8 mouse cellular contexts compared by ENCODE assay signal in genomic region chr13:9764646-9765536, GRCm38 (mm10). TPM values are rescaled to one million over a fixed set of nuclear protein-coding genes. Genes with fewer than 3 reads are reported as not detected.
DNase-seq lines count a peak whose midpoint lies in the region; ATAC-seq and TF ChIP-seq lines count a peak whose summit lies in the region.

Zmynd11 (minus strand) TSS chr13:9765330.

- H3K4me1 ChIP-seq in embryonic facial prominence, embryonic 15.5 days = peaks cover 29% of the 10 kb centered on the region
- H3K4me1 ChIP-seq in heart, embryonic 11.5 days (ENCODE audit: control insufficient read depth, insufficient read depth, low read length) = peaks cover 25% of the 10 kb centered on the region
- peaks cover 44% of the 10 kb centered on the region for H3K4me1 ChIP-seq in kidney, embryonic 15.5 days
- H3K4me1 ChIP-seq in liver, embryonic 12.5 days = peaks cover 44% of the 10 kb centered on the region

- H3K36me3 ChIP-seq in embryonic facial prominence, embryonic 15.5 days = no peaks in the 10 kb centered on the region
- H3K36me3 ChIP-seq in heart, embryonic 11.5 days (ENCODE audit: control insufficient read depth, insufficient read depth, low read length) = no peaks in the 10 kb centered on the region
- H3K36me3 ChIP-seq in kidney, embryonic 15.5 days = no peaks in the 10 kb centered on the region
- H3K36me3 ChIP-seq in liver, embryonic 12.5 days = no peaks in the 10 kb centered on the region
- H3K36me3 ChIP-seq in myocyte (ENCODE audit: control insufficient read depth, insufficient read depth) = no peaks in the 10 kb centered on the region

- peak within 1 kb of the TSS; percentile 99 for H3K27ac ChIP-seq in embryonic facial prominence, embryonic 15.5 days (replicated peaks)
- peak within 1 kb of the TSS; percentile 100 for H3K27ac ChIP-seq in heart, embryonic 11.5 days (ENCODE audit: low read depth, low read length)
- H3K27ac ChIP-seq in kidney, embryonic 15.5 days = peak within 1 kb of the TSS; percentile 98
- peak within 1 kb of the TSS; percentile 91 for H3K27ac ChIP-seq in liver, embryonic 12.5 days

- peak; percentile 74 for ATAC-seq in embryonic facial prominence, embryonic 15.5 days (ENCODE audit: insufficient number of reproducible peaks, low FRiP score, low TSS enrichment, low read depth)
- ATAC-seq in heart, embryonic 11.5 days (replicated peaks; ENCODE audit: insufficient number of reproducible peaks, low FRiP score, low TSS enrichment) = peak; percentile 83
- peak; percentile 80 for ATAC-seq in kidney, embryonic 15.5 days (replicated peaks; ENCODE audit: low FRiP score)
- ATAC-seq in liver, embryonic 12.5 days = peak; percentile 53

- peak within 1 kb of the TSS; percentile 99 for H3K9ac ChIP-seq in embryonic facial prominence, embryonic 15.5 days
- peak within 1 kb of the TSS; percentile 99 for H3K9ac ChIP-seq in heart, embryonic 11.5 days (ENCODE audit: low read depth, low read length)
- H3K9ac ChIP-seq in kidney, embryonic 15.5 days = peak within 1 kb of the TSS; percentile 98
- peak within 1 kb of the TSS; percentile 92 for H3K9ac ChIP-seq in liver, embryonic 12.5 days

- peak; percentile 69 to 72 for DNase-seq in B cell, adult 2 months
- peak; percentile 36 to 59 for DNase-seq in adrenal gland, postnatal 36 days
- peak; percentile 27 to 82 for DNase-seq in spleen, postnatal 4 days (ENCODE audit: low spot score in 2 of 2)

- H3K4me3 ChIP-seq in embryonic facial prominence, embryonic 15.5 days (replicated peaks) = peak within 1 kb of the TSS; percentile 74
- peak within 1 kb of the TSS; percentile 93 for H3K4me3 ChIP-seq in heart, embryonic 11.5 days (ENCODE audit: low read depth, low read length)
- peak within 1 kb of the TSS; percentile 86 for H3K4me3 ChIP-seq in kidney, embryonic 15.5 days (replicated peaks)
- H3K4me3 ChIP-seq in liver, embryonic 12.5 days = peak within 1 kb of the TSS; percentile 89
- peak within 1 kb of the TSS; percentile 63 for H3K4me3 ChIP-seq in myocyte

- TF ChIP-seq POLR2A in myocyte (IDR thresholded peaks at IDR 0.05; ENCODE audit: insufficient read length, low read depth) = peak; percentile 8

- under 1% methylated on average over 67 of the region's 98 CpGs for WGBS in embryonic facial prominence, embryonic 15.5 days
- under 1% methylated on average over 63 of the region's 98 CpGs for WGBS in heart, embryonic 11.5 days (ENCODE audit: insufficient replicate concordance)
- WGBS in kidney, embryonic 15.5 days = under 1% methylated on average over 85 of the region's 98 CpGs
- under 1% methylated on average over 96 of the region's 98 CpGs for WGBS in liver, embryonic 12.5 days (ENCODE audit: insufficient replicate concordance)

- H3K27me3 ChIP-seq in embryonic facial prominence, embryonic 15.5 days = no peaks in the 10 kb centered on the region
- H3K27me3 ChIP-seq in heart, embryonic 11.5 days (ENCODE audit: control insufficient read depth, insufficient read depth, low read length) = no peaks in the 10 kb centered on the region
- H3K27me3 ChIP-seq in kidney, embryonic 15.5 days = no peaks in the 10 kb centered on the region
- H3K27me3 ChIP-seq in liver, embryonic 12.5 days (replicated peaks) = no peaks in the 10 kb centered on the region; the same call in 1 of the 2 replicates
- no peaks in the 10 kb centered on the region for H3K27me3 ChIP-seq in myocyte (ENCODE audit: control insufficient read depth, insufficient read depth, insufficient read length)

- H3K79me2 ChIP-seq in myocyte (ENCODE audit: control insufficient read depth, insufficient read depth) = peaks cover 39% of the 10 kb centered on the region

- no peaks in the 10 kb centered on the region for H3K9me3 ChIP-seq in embryonic facial prominence, embryonic 15.5 days (replicated peaks)
- no peaks in the 10 kb centered on the region for H3K9me3 ChIP-seq in heart, embryonic 11.5 days (replicated peaks; ENCODE audit: control insufficient read depth, low read length)
- H3K9me3 ChIP-seq in kidney, embryonic 15.5 days (replicated peaks) = no peaks in the 10 kb centered on the region
- no peaks in the 10 kb centered on the region for H3K9me3 ChIP-seq in liver, embryonic 12.5 days (replicated peaks)

- peak within 1 kb of the TSS; percentile 100 for H3ac ChIP-seq in myocyte (ENCODE audit: control insufficient read depth, insufficient read length)

- peak within 1 kb of the TSS; percentile 62 for H3K4me2 ChIP-seq in embryonic facial prominence, embryonic 15.5 days (replicated peaks)
- H3K4me2 ChIP-seq in heart, embryonic 11.5 days = peak within 1 kb of the TSS; percentile 62
- peak within 1 kb of the TSS; percentile 65 for H3K4me2 ChIP-seq in kidney, embryonic 15.5 days
- H3K4me2 ChIP-seq in liver, embryonic 12.5 days = peak within 1 kb of the TSS; percentile 95
- peak within 1 kb of the TSS; percentile 90 for H3K4me2 ChIP-seq in myocyte (ENCODE audit: low read depth)

TF ChIP-seq in myocyte, 11 proteins besides CTCF, POLR2A, EP300 and RAD21:
- TF ChIP-seq MYOD1 (IDR thresholded peaks at IDR 0.05; ENCODE audit: control insufficient read depth in 1 of 3, insufficient read length in 2 of 3, low read depth in 2 of 3) (peak in 1 of 3 experiments; percentile 1), POLR2AphosphoS2 (IDR thresholded peaks at IDR 0.05; ENCODE audit: insufficient read length, low read depth) (peak; percentile 13), USF1 (IDR thresholded peaks at IDR 0.05; ENCODE audit: low read depth) (no peak)

RNA-seq across cellular contexts. Expression of gene Zmynd11, which starts in this region (rescaled TPM):
- total RNA-seq in adrenal gland, postnatal 36 days (2021) = 100 to 1,000 TPM; 140 to 142 TPM
- 112 and 117 TPM in 2 replicates for polyA plus RNA-seq in embryonic facial prominence, embryonic 15.5 days (2015; fragmentation: Nextera tagmentation; extraction: Ambion mirVana)
- 115 and 123 TPM in 2 replicates for polyA plus RNA-seq in heart, embryonic 11.5 days (2014; fragmentation: Nextera tagmentation; extraction: Ambion mirVana)
- polyA plus RNA-seq in kidney, embryonic 15.5 days (2015; fragmentation: Nextera tagmentation; extraction: Ambion mirVana) = 86.4 and 88.5 TPM in 2 replicates
- 39.5 and 41.5 TPM in 2 replicates for polyA plus RNA-seq in liver, embryonic 12.5 days (2016; fragmentation: Nextera tagmentation; extraction: Ambion mirVana)
- 39.1 TPM for polyA plus RNA-seq in myocyte (2012; fragmentation: generic; extraction: Trizol)

Comparison
In these comparisons a context has a peak if more than half of its experiments do, and no peak if none do; other contexts are left out.
1. Peak in every context shown above with its lines: DNase-seq, ATAC-seq, H3K4me3 ChIP-seq and H3K27ac ChIP-seq.